In genomic region chr1:72359462-72359861, GRCm38 (mm10) we compare ENCODE assay signal across 18 mouse cellular contexts.
"Had no signal": no experiment of that assay in that cellular context is flagged by ENCODE, and none has a peak within 500 bp of the region (broad histone marks: within the 10 kb centered on the region; RNA-seq: fewer than 3 reads in every experiment).

No protein-coding gene starts in this region.

- H3K9me3 ChIP-seq: midbrain, embryonic 10.5 days; midbrain, embryonic 12.5 days; neural tube, embryonic 13.5 days; neural tube, embryonic 15.5 days; stomach, embryonic 15.5 days had no signal

- ATAC-seq: midbrain, embryonic 16.5 days had no signal

- DNase-seq: lung, adult 18-20 months; lung, embryonic 14.5 days; lung, postnatal 10 days; lung, postnatal 4 days; midbrain, embryonic 14.5 days; retina, postnatal 1 day; right cerebral cortex, postnatal 14 days; thymus, adult 2 months; thymus, postnatal 25 days; thymus, postnatal 4 days had no signal

- H3K4me3 ChIP-seq: midbrain, embryonic 10.5 days; midbrain, embryonic 12.5 days; myocyte; neural tube, embryonic 13.5 days; neural tube, embryonic 15.5 days; stomach, embryonic 15.5 days had no signal

- H3K27me3 ChIP-seq: midbrain, embryonic 12.5 days; neural tube, embryonic 13.5 days; neural tube, embryonic 15.5 days; stomach, embryonic 15.5 days had no signal

- H3K4me2 ChIP-seq: lung, embryonic 14.5 days; midbrain, embryonic 12.5 days; neural tube, embryonic 13.5 days; neural tube, embryonic 15.5 days; stomach, embryonic 15.5 days had no signal

- H3K27ac ChIP-seq: midbrain, embryonic 10.5 days; midbrain, embryonic 12.5 days; neural tube, embryonic 13.5 days; neural tube, embryonic 15.5 days; stomach, embryonic 15.5 days; stomach, postnatal 0 days had no signal

- H3K9ac ChIP-seq: lung, embryonic 14.5 days; midbrain, embryonic 12.5 days; neural tube, embryonic 13.5 days; neural tube, embryonic 15.5 days; stomach, embryonic 15.5 days had no signal

- H3K4me1 ChIP-seq: midbrain, embryonic 10.5 days; midbrain, embryonic 12.5 days; neural tube, embryonic 13.5 days; neural tube, embryonic 15.5 days; stomach, embryonic 15.5 days had no signal
